Mouse (Mus musculus): Measurements from ENCODE around the gene Gpr84. TPM values are rescaled to one million over a fixed set of nuclear protein-coding genes. Genes with fewer than 3 reads are reported as not detected.

Gpr84 gene
- polyA plus RNA-seq, 1 experiment from 2014 or later = not detected

DNA sequence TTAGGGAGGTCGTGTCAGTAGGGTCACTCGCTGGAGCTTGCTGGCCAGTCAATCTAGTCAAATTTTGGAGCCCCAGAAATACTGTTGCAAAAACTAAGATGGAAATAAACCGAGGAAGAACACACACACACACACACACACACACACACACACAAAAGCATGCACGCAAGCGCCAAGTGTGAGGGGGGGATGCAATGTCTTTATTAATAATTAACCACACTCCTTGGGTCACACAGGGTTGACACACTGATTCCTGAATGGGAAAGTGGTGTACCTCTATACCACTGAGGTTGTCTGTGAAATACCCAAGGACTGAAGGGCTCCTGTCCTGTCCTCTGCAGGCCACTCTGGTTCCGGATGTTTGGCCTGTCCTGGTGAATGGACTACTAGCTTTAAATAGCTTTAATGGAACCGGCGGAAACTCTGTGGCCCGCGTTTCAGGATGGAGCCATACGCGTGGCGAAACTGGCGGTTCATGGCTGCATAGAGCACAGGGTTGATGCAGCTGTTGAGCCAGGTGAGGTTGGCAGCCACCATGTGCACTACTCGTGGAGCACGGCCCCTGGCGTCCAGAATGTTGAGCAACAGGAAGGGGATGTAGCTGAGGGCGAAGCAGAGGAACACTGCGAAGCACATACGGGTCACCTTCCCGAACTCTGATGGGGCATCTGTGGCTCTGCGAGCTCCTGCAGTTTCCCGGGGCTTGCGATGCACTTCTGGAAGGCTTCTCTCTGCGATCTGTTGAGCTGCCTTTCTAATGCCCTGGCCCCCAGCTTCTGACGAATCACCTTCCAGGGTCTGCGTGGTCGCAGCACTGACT, 2.1 kb downstream of the Gpr84 start:
- ATAC-seq (no peak), DNase-seq (ENCODE audit: low read depth, low spot score) (no peak)
- no peaks in the 10 kb centered on the region for H3K27me3 ChIP-seq
- CTCF ChIA-PET = interaction anchor here (0.9 to 8.7 kb wide), 14 partner anchors 7 to 328 kb away, joined by 3 to 116 read pairs (median 10); partner anchors contain the start of gene Copz1
- POLR2A ChIA-PET = interaction anchor here (0.7 to 0.9 kb wide), 2 partner anchors 22 to 123 kb away, joined by 3 read pairs; no protein-coding TSS in a partner anchor
- in situ Hi-C loops (cut with MboI; ENCODE audit: low pct_unique_long_range_greater_than_20kb) = loop anchor here (5.0 to 10.0 kb wide), 3 partner anchors 56 to 343 kb away; partner anchors contain the start of genes Hoxc10 and Hoxc5
- TF ChIP-seq CTCF (IDR thresholded peaks at IDR 0.05) = no peak

DNA sequence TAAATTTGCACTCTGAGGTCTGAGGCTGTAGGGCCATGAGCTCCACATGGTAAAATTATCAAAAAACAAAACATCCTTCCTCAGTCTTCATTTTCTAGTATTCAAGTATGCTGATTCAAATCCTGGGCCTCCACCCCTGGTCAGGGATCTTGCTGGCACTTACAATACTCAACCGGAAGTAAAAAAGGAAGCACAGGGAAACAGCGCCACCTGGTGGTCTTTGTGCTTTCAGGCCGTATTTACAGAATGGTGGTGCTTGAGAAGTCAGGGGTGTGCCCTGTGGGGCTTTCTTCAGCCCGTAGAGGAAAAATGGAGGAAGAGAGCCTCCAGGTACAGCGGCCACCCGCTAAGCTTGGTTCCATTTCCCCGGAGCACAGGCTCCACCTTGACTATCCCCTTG, 3.3 kb downstream of the Gpr84 start:
- DNase-seq (ENCODE audit: low read depth, low spot score) (peak; percentile 57), ATAC-seq (peak; percentile 55)
- H3K27me3 ChIP-seq = no peaks in the 10 kb centered on the region
- no peak for TF ChIP-seq CTCF (IDR thresholded peaks at IDR 0.05)
- in situ Hi-C loops (cut with MboI; ENCODE audit: low pct_unique_long_range_greater_than_20kb) = loop anchor here (5.0 to 10.0 kb wide), 3 partner anchors 55 to 342 kb away; partner anchors contain the start of genes Hoxc10 and Hoxc5
- POLR2A ChIA-PET = interaction anchor here (0.6 to 1.0 kb wide), 3 partner anchors 17 to 122 kb away, joined by 3 to 4 read pairs (median 3); no protein-coding TSS in a partner anchor
- CTCF ChIA-PET = interaction anchor here (0.6 to 8.7 kb wide), 25 partner anchors 8 to 327 kb away, joined by 3 to 116 read pairs (median 5); partner anchors contain the start of gene Copz1

GRCm38 (mm10) chr15:103305792-103306645, 4.4 kb downstream of the Gpr84 start:
- no peak for TF ChIP-seq CTCF (IDR thresholded peaks at IDR 0.05)
- H3K27me3 ChIP-seq = no peaks in the 10 kb centered on the region
- POLR2A ChIA-PET = interaction anchor here (0.6 to 1.7 kb wide), 4 partner anchors 13 to 59 kb away, joined by 3 to 11 read pairs (median 4); no protein-coding TSS in a partner anchor
- DNase-seq (ENCODE audit: low read depth, low spot score) (no peak), ATAC-seq (no peak)
- in situ Hi-C loops (cut with MboI; ENCODE audit: low pct_unique_long_range_greater_than_20kb) = loop anchor here (5.0 to 10.0 kb wide), 3 partner anchors 54 to 341 kb away; partner anchors contain the start of genes Hoxc10 and Hoxc5
- CTCF ChIA-PET = interaction anchor here (0.7 to 8.7 kb wide), 21 partner anchors 9 to 123 kb away, joined by 3 to 116 read pairs (median 7); partner anchors contain the start of gene Copz1

DNA sequence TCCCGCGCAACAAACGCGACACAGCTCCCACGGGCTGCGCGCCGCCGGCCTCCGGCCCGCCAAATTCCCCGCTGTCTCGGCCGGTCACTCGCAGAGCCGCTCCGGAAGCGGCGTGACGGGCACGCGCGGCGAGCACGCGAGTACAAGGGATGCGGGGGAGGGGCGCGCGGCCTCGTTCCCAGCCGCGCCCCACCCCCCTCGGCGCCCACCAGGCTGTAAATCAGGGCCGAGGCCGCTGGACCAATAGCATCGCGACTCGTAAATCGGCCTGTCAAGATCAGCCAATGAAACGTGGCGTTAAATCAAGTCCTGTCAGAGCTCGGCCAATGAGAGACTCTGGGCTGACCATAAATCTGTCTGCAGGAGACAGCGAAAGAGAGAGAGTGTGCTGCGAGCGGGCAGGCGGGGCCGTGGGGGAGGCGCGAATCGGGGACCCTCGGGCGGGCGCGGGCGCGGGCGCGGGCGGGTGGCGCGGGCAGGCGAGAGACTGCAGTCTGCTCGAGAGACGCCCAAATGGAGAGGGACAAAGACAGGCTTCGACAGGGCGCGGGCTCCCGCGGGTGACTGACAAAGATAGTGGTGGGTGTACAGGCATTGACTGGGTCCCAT, 5.2 kb downstream of the Gpr84 start:
- ATAC-seq = peak; percentile 68
- in situ Hi-C loops (cut with MboI; ENCODE audit: low pct_unique_long_range_greater_than_20kb) = loop anchor here (5.0 to 10.0 kb wide), 3 partner anchors 53 to 340 kb away; partner anchors contain the start of genes Hoxc10 and Hoxc5
- POLR2A ChIA-PET = interaction anchor here (0.6 to 1.7 kb wide), 4 partner anchors 12 to 20 kb away, joined by 3 to 11 read pairs (median 4); no protein-coding TSS in a partner anchor
- CTCF ChIA-PET = interaction anchor here (0.9 to 8.7 kb wide), 10 partner anchors 10 to 122 kb away, joined by 4 to 116 read pairs (median 9); partner anchors contain the start of gene Copz1
- no peak for TF ChIP-seq CTCF (IDR thresholded peaks at IDR 0.05)
- no peaks in the 10 kb centered on the region for H3K27me3 ChIP-seq
- peak; percentile 83 for DNase-seq (ENCODE audit: low read depth, low spot score)

- no peak for ATAC-seq
- POLR2A ChIA-PET = interaction anchor here (0.6 to 1.7 kb wide), 4 partner anchors 12 to 20 kb away, joined by 3 to 11 read pairs (median 4); no protein-coding TSS in a partner anchor
- in situ Hi-C loops (cut with MboI; ENCODE audit: low pct_unique_long_range_greater_than_20kb) = loop anchor here (10.0 kb wide), 1 partner anchor 340 kb away; the partner anchor contains the start of genes Hoxc10 and Hoxc5
- TF ChIP-seq CTCF (IDR thresholded peaks at IDR 0.05) = no peak
- DNase-seq (ENCODE audit: low read depth, low spot score) = no peak
- CTCF ChIA-PET = interaction anchor here (1.6 to 8.7 kb wide), 5 partner anchors 11 to 120 kb away, joined by 5 to 116 read pairs (median 10); no protein-coding TSS in a partner anchor
- no peaks in the 10 kb centered on the region for H3K27me3 ChIP-seq
These were observed 5.8 kb downstream of the Gpr84 start for GRCm38 (mm10) chr15:103304616-103304969.

DNA sequence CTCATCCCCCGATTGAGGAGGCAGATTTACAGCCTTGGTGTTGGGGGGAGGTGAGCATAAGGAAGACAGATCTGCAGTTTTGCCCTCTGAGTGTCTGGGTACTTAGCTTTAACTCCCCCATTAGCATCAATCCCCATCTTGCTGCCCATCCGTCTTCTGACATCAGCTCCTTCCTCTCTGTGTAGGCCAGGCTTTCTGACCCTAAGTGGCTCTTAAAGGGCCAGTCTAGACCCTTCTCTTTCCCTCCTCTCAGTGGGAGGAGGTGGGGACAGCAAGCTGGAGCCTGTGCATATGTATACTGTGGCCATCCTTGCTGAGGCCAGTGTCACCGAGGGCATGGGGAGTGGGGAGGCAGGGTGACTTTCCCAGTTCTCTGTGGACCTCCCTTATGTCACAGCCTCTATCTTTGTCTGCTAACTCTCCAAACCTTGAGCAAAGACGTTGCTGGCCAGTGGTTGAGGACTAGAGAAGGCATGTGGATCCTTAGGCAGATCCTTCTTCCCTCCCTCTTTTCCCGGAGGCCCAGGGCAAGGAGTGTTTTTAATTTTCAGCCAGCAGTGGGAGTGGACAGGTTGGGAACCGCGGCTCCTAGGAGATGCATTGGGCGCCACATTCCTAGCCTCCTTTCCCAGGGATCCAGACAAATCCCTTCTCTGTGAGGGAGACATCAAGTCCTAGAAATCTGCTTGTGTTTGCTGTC, 6.3 kb downstream of the Gpr84 start:
- ChIA-PET POLR2A (interaction anchor here (0.6 to 1.7 kb wide), 2 partner anchors 15 to 19 kb away, joined by 3 to 11 read pairs; no protein-coding TSS in a partner anchor), CTCF (interaction anchor here (1.5 to 8.7 kb wide), 3 partner anchors 9 to 21 kb away, joined by 3 to 116 read pairs (median 10); no protein-coding TSS in a partner anchor)
- no peaks in the 10 kb centered on the region for H3K27me3 ChIP-seq
- in situ Hi-C loops (cut with MboI; ENCODE audit: low pct_unique_long_range_greater_than_20kb) = loop anchor here (10.0 kb wide), 1 partner anchor 339 kb away; the partner anchor contains the start of genes Hoxc10 and Hoxc5
- no peak for TF ChIP-seq CTCF (IDR thresholded peaks at IDR 0.05)
- DNase-seq (ENCODE audit: low read depth, low spot score) = no peak
- no peak for ATAC-seq

DNA sequence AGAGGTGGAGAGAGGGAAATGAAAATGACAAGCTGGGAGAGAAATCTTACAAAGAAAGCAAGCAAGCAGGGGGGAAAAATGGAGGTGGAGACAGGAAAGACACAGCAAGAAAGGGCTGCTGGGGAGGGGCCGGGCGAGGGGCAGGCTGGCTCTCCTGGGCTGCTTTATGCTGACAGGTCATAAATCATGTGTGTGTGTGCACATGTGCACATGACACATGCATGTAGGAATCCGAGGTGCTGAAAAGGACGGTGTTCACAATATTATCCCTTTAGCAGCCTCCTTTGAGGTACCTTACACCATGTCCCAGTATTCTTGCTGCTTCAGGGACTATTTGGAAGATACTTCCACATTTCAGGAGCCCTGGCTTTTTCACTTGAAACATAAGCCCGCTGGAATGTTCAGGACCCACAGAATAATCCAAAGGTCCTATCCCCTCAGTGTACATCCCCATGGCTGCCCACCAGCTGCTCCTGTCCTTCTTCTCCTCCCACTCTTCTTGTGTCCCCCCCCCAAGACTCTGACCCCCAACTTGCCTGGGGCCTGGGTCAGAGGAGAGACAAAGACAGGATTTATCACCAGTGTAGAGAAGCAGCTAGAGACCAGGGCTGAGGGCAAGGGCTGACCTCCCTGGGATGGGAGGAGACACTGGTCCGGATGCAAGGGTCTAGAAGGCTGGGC, 7.9 kb downstream of the Gpr84 start:
- no peak for TF ChIP-seq CTCF (IDR thresholded peaks at IDR 0.05)
- in situ Hi-C loops (cut with MboI; ENCODE audit: low pct_unique_long_range_greater_than_20kb) = loop anchor here (10.0 kb wide), 1 partner anchor 338 kb away; the partner anchor contains the start of genes Hoxc10 and Hoxc5
- no peaks in the 10 kb centered on the region for H3K27me3 ChIP-seq
- no peak for ATAC-seq
- ChIA-PET CTCF (interaction anchor here (1.5 to 1.9 kb wide), 2 partner anchors 8 to 10 kb away, joined by 3 to 4 read pairs; no protein-coding TSS in a partner anchor), POLR2A (no interaction called here)
- no peak for DNase-seq (ENCODE audit: low read depth, low spot score)

Data from Patski (cell line).